Mouse (Mus musculus): Measurements from ENCODE around the gene Adck1. TPM values are rescaled to one million over a fixed set of nuclear protein-coding genes. Genes with fewer than 3 reads are reported as not detected.
"Not testable (repeated sequence)": the region's sequence is repeated elsewhere in the genome, so short reads cannot be mapped to it uniquely, and the experiment has no call there.

Gene Adck1
- 8.5 and 9.4 TPM in 2 replicates for total RNA-seq (2017)

- ATAC-seq (ENCODE audit: extremely low read depth, insufficient number of reproducible peaks, low FRiP score, poor library complexity, severe bottlenecking) = peak; percentile 82
These were observed at the start of gene Adck1 for GRCm38 (mm10) chr12:88360441-88361119. TSS of gene Adck1 (plus strand) at chr12:88360554.

- ATAC-seq (ENCODE audit: extremely low read depth, insufficient number of reproducible peaks, low FRiP score, poor library complexity, severe bottlenecking) = no peak
These were observed 45.8 kb upstream of the Adck1 start for GRCm38 (mm10) chr12:88314556-88314955.

- ATAC-seq (ENCODE audit: extremely low read depth, insufficient number of reproducible peaks, low FRiP score, poor library complexity, severe bottlenecking) = not testable (repeated sequence)
These were observed 36.4 kb upstream of the Adck1 start, which contains the start of gene Gm5039 for GRCm38 (mm10) chr12:88323926-88324325. TSS of gene Gm5039 (minus strand) at chr12:88324026.

- ATAC-seq (ENCODE audit: extremely low read depth, insufficient number of reproducible peaks, low FRiP score, poor library complexity, severe bottlenecking) = not testable (repeated sequence)
These were observed 23.5 kb upstream of the Adck1 start for GRCm38 (mm10) chr12:88336662-88337413.

- not testable (repeated sequence) for ATAC-seq (ENCODE audit: extremely low read depth, insufficient number of reproducible peaks, low FRiP score, poor library complexity, severe bottlenecking)
These were observed 19.1 kb upstream of the Adck1 start for GRCm38 (mm10) chr12:88341286-88341685.

GRCm38 (mm10) chr12:88354182-88354702 lies 6.1 kb upstream of the Adck1 start:
- no peak for ATAC-seq (ENCODE audit: extremely low read depth, insufficient number of reproducible peaks, low FRiP score, poor library complexity, severe bottlenecking)

- ATAC-seq (ENCODE audit: extremely low read depth, insufficient number of reproducible peaks, low FRiP score, poor library complexity, severe bottlenecking) = no peak
These were observed 729 bp downstream of the Adck1 start for GRCm38 (mm10) chr12:88361120-88361445.

- no peak for ATAC-seq (ENCODE audit: extremely low read depth, insufficient number of reproducible peaks, low FRiP score, poor library complexity, severe bottlenecking)
These were observed 7.3 kb downstream of the Adck1 start for GRCm38 (mm10) chr12:88367673-88368072.

- no peak for ATAC-seq (ENCODE audit: extremely low read depth, insufficient number of reproducible peaks, low FRiP score, poor library complexity, severe bottlenecking)
These were observed 8.3 kb downstream of the Adck1 start for GRCm38 (mm10) chr12:88368618-88369017.

GRCm38 (mm10) chr12:88369690-88370089 lies 9.3 kb downstream of the Adck1 start:
- ATAC-seq (ENCODE audit: extremely low read depth, insufficient number of reproducible peaks, low FRiP score, poor library complexity, severe bottlenecking) = not testable (repeated sequence)

GRCm38 (mm10) chr12:88370321-88370720 lies 10.0 kb downstream of the Adck1 start:
- ATAC-seq (ENCODE audit: extremely low read depth, insufficient number of reproducible peaks, low FRiP score, poor library complexity, severe bottlenecking) = not testable (repeated sequence)

- ATAC-seq (ENCODE audit: extremely low read depth, insufficient number of reproducible peaks, low FRiP score, poor library complexity, severe bottlenecking) = no peak
These were observed 11.7 kb downstream of the Adck1 start for GRCm38 (mm10) chr12:88372018-88372417.

GRCm38 (mm10) chr12:88376820-88377219 lies 16.5 kb downstream of the Adck1 start:
- ATAC-seq (ENCODE audit: extremely low read depth, insufficient number of reproducible peaks, low FRiP score, poor library complexity, severe bottlenecking) = no peak

- ATAC-seq (ENCODE audit: extremely low read depth, insufficient number of reproducible peaks, low FRiP score, poor library complexity, severe bottlenecking) = no peak
These were observed 17.9 kb downstream of the Adck1 start for GRCm38 (mm10) chr12:88378256-88378655.

GRCm38 (mm10) chr12:88388832-88389231 lies 28.5 kb downstream of the Adck1 start:
- ATAC-seq (ENCODE audit: extremely low read depth, insufficient number of reproducible peaks, low FRiP score, poor library complexity, severe bottlenecking) = no peak

GRCm38 (mm10) chr12:88398658-88399057 lies 38.3 kb downstream of the Adck1 start:
- ATAC-seq (ENCODE audit: extremely low read depth, insufficient number of reproducible peaks, low FRiP score, poor library complexity, severe bottlenecking) = no peak

- ATAC-seq (ENCODE audit: extremely low read depth, insufficient number of reproducible peaks, low FRiP score, poor library complexity, severe bottlenecking) = no peak
These were observed 43.2 kb downstream of the Adck1 start for GRCm38 (mm10) chr12:88403541-88403940.

- ATAC-seq (ENCODE audit: extremely low read depth, insufficient number of reproducible peaks, low FRiP score, poor library complexity, severe bottlenecking) = no peak
These were observed 44.8 kb downstream of the Adck1 start for GRCm38 (mm10) chr12:88405113-88405512.

- no peak for ATAC-seq (ENCODE audit: extremely low read depth, insufficient number of reproducible peaks, low FRiP score, poor library complexity, severe bottlenecking)
These were observed 47.6 kb downstream of the Adck1 start for GRCm38 (mm10) chr12:88407996-88408322.

GRCm38 (mm10) chr12:88408323-88409047 lies 48.1 kb downstream of the Adck1 start:
- ATAC-seq (ENCODE audit: extremely low read depth, insufficient number of reproducible peaks, low FRiP score, poor library complexity, severe bottlenecking) = no peak

Data from neutrophil, adult 5-6 weeks (primary cell).